In genomic region chr2:125507893-125508292, GRCm38 (mm10) we compare ENCODE assay signal across 8 mouse cellular contexts. TPM values are rescaled to one million over a fixed set of nuclear protein-coding genes. Genes with fewer than 3 reads are reported as not detected.
A peak's percentile ranks its signal among the peaks of the same experiment; 100 is the strongest.
DNase-seq lines count a peak whose midpoint lies in the region; ATAC-seq and TF ChIP-seq lines count a peak whose summit lies in the region.

TSS of gene Fbn1 (minus strand) at chr2:125507993.

- peak within 1 kb of the TSS; percentile 76 for H3K9ac ChIP-seq in forebrain, embryonic 12.5 days
- peak within 1 kb of the TSS; percentile 86 for H3K9ac ChIP-seq in midbrain, embryonic 16.5 days (ENCODE audit: low read depth, low read length)

- H3K4me2 ChIP-seq in forebrain, embryonic 12.5 days, result peak within 1 kb of the TSS; percentile 97
- H3K4me2 ChIP-seq in midbrain, embryonic 16.5 days (ENCODE audit: low read length), result peak within 1 kb of the TSS; percentile 97

- H3K27ac ChIP-seq in layer of hippocampus, adult 2 months, result no peak within 1 kb of the TSS
- H3K27ac ChIP-seq in forebrain, embryonic 12.5 days, result 0 out of 2 replicates have a peak within 1 kb of the TSS, but pooled peaks have one; percentile 37
- peak within 1 kb of the TSS; percentile 88 for H3K27ac ChIP-seq in hindbrain, embryonic 10.5 days
- peak within 1 kb of the TSS; percentile 62; the same call in 1 of the 2 replicates for H3K27ac ChIP-seq in midbrain, embryonic 16.5 days (ENCODE audit: low read length)

- 83% methylated on average over 4 of the region's 4 CpGs for WGBS in forebrain, embryonic 12.5 days
- WGBS in hindbrain, embryonic 10.5 days, result 81% methylated on average over 4 of the region's 4 CpGs
- 83% methylated on average over 4 of the region's 4 CpGs for WGBS in midbrain, embryonic 16.5 days

- ATAC-seq in forebrain, embryonic 12.5 days (ENCODE audit: low FRiP score), result no peak
- ATAC-seq in midbrain, embryonic 16.5 days, result no peak

- peaks cover 16% of the 10 kb centered on the region for H3K4me1 ChIP-seq in forebrain, embryonic 12.5 days
- peaks cover 32% of the 10 kb centered on the region for H3K4me1 ChIP-seq in hindbrain, embryonic 10.5 days (replicated peaks)
- peaks cover 13% of the 10 kb centered on the region for H3K4me1 ChIP-seq in midbrain, embryonic 16.5 days (ENCODE audit: control insufficient read depth, insufficient read depth, low read length)

- DNase-seq in layer of hippocampus, adult 2 months (ENCODE audit: low spot score in 2 of 2), result no peak
- DNase-seq in layer of hippocampus, adult 9-10 months (ENCODE audit: low spot score), result no peak
- DNase-seq in hindbrain, embryonic 10.5 days (ENCODE audit: low spot score), result no peak
- DNase-seq in T-cell, adult 2 months (ENCODE audit: low spot score), result no peak
- no peak for DNase-seq in spleen, adult 18-20 months
- DNase-seq in urinary bladder, postnatal 4 days (ENCODE audit: low spot score in 2 of 2), result no peak

- H3K9me3 ChIP-seq in forebrain, embryonic 12.5 days, result no peaks in the 10 kb centered on the region
- no peaks in the 10 kb centered on the region for H3K9me3 ChIP-seq in hindbrain, embryonic 10.5 days
- no peaks in the 10 kb centered on the region for H3K9me3 ChIP-seq in midbrain, embryonic 16.5 days (replicated peaks; ENCODE audit: control insufficient read depth, low read length, poor library complexity, severe bottlenecking)

- TF ChIP-seq CTCF in layer of hippocampus, adult 2 months (conservative IDR thresholded peaks at IDR 0.05), result no peak

- peak within 1 kb of the TSS; percentile 62; the same call in 1 of the 2 replicates for H3K4me3 ChIP-seq in layer of hippocampus, adult 2 months
- H3K4me3 ChIP-seq in forebrain, embryonic 12.5 days (replicated peaks), result peak within 1 kb of the TSS; percentile 68
- H3K4me3 ChIP-seq in hindbrain, embryonic 10.5 days, result peak within 1 kb of the TSS; percentile 72
- peak within 1 kb of the TSS; percentile 59 for H3K4me3 ChIP-seq in midbrain, embryonic 16.5 days (ENCODE audit: low read depth, low read length)

- H3K27me3 ChIP-seq in forebrain, embryonic 12.5 days, result peaks cover 13% of the 10 kb centered on the region; the same call in 1 of the 2 replicates
- H3K27me3 ChIP-seq in hindbrain, embryonic 10.5 days (ENCODE audit: insufficient read depth, poor library complexity, severe bottlenecking), result peaks cover 27% of the 10 kb centered on the region
- H3K27me3 ChIP-seq in midbrain, embryonic 16.5 days (ENCODE audit: control insufficient read depth, insufficient read depth, low read depth, low read length), result no peaks in the 10 kb centered on the region

- H3K36me3 ChIP-seq in forebrain, embryonic 12.5 days (replicated peaks), result no peaks in the 10 kb centered on the region
- no peaks in the 10 kb centered on the region for H3K36me3 ChIP-seq in hindbrain, embryonic 10.5 days
- no peaks in the 10 kb centered on the region for H3K36me3 ChIP-seq in midbrain, embryonic 16.5 days (ENCODE audit: control insufficient read depth, insufficient read depth, low read length)

RNA-seq across cellular contexts. Expression of gene Fbn1, which starts in this region (rescaled TPM):
- total RNA-seq in layer of hippocampus, adult 2 months (2021), result 10 to 100 TPM in 1 of 2 experiments, 1 to 10 TPM in 1; 8.7 to 10.4 TPM
- 6.4 and 8.6 TPM in 2 replicates for polyA plus RNA-seq in forebrain, embryonic 12.5 days (2016; fragmentation: Nextera tagmentation; extraction: Ambion mirVana)
- polyA plus RNA-seq in hindbrain, embryonic 10.5 days (2016; fragmentation: Nextera tagmentation; extraction: Ambion mirVana), result 6.1 and 7.0 TPM in 2 replicates
- 1.8 and 2.1 TPM in 2 replicates for polyA plus RNA-seq in midbrain, embryonic 16.5 days (2015; fragmentation: Nextera tagmentation; extraction: Ambion mirVana)
